Mouse (Mus musculus) macrophage (primary cell): ENCODE data around the gene Rela. TPM values are rescaled to one million over a fixed set of nuclear protein-coding genes. Genes with fewer than 3 reads are reported as not detected.

Source experiments
- H3K27ac ChIP-seq: fragments of 350-480 bp; formaldehyde crosslinking; 2 replicates; pipeline ENCODE4 v1.9.0; 2021
- H3K36me3 ChIP-seq: fragments of 350-480 bp; formaldehyde crosslinking; 2 replicates; pipeline ENCODE4 v1.9.0; 2021; ENCODE audit errors: inconsistent target
- H3K4me3 ChIP-seq: fragments of 350-480 bp; formaldehyde crosslinking; 2 replicates; pipeline ENCODE4 v1.9.0; 2021; ENCODE audit errors: inconsistent target
- H3K79me2 ChIP-seq: fragments of 350-480 bp; formaldehyde crosslinking; 2 replicates; pipeline ENCODE4 v1.9.0; 2021; ENCODE audit errors: inconsistent target
- WGBS: methylation state at CpG from one replicate; pipeline ENCODE4 v1.1.7; 2026; ENCODE audit warnings: inconsistent platforms; ENCODE audit not compliant: missing documents; 5-methylcytosine and 5-hydroxymethylcytosine counted together
- polyA plus RNA-seq: library from polyadenylated mRNA; stranded (reverse); fragments of 250-400 nt; gene quantifications from 3 replicates; pipeline ENCODE4 v1.2.4, GENCODE M21; 2018; ENCODE audit warnings: inconsistent platforms

The Rela gene
- polyA plus RNA-seq, 1 experiment from 2014 or later: 268 TPM

- Histone ChIP-seq H3K36me3 (peaks cover 5% of the 10 kb centered on the region; the same call in 1 of the 2 replicates), H3K27ac (peak overlapping the region; percentile 2; the same call in 1 of the 2 replicates), H3K79me2 (peaks cover 12% of the 10 kb centered on the region; the same call in 1 of the 2 replicates), H3K4me3 (no peak overlapping the region)
- WGBS: 47% methylated on average over 3 of the region's 3 CpGs
Measured at GRCm38 (mm10) chr19:5612762-5613411, 24.4 kb upstream of the Rela start.

DNA sequence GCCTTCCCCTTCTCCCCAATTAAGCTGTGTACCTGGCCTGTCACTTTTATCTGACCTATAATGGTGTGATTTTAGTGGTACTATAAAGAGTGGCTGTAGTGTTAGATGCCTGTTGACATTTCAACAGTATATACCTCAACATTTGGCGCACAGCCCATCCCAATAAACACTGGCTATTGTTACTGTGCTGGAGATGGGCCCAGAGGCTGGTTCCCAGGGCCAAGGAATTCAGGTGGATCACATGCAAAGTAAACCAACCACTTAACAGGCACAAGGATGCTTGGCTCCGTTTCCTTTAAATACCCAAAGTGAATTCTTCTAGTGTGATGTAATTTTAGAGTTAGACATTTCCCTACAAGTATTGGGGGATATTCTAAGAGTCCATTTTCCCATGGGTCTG is 22.3 kb upstream of the Rela start:
- Histone ChIP-seq H3K27ac (no peak overlapping the region), H3K36me3 (no peaks in the 10 kb centered on the region), H3K79me2 (no peaks in the 10 kb centered on the region), H3K4me3 (no peak overlapping the region)
- WGBS: 100% methylated on average over 2 of the region's 2 CpGs

DNA sequence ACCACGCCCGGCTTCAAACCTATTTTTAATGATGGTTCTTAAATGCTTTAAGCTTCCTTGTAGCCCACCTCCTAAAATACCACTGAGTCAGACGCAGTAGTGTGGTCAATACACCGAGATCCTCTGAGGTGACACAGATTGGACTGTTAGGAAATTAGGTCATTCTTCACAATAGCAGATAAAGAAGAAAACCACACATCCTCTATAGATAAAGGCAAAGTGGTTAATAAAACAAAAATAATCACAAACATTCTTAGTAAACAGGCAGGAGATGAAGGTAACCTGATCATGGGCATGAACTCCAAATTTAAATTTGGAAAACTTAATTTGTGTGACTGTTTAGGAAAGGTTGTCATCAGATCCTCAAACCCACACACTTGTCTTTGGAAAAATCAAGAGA is 17.3 kb upstream of the Rela start:
- Histone ChIP-seq H3K27ac (no peak overlapping the region), H3K4me3 (no peak overlapping the region), H3K36me3 (no peaks in the 10 kb centered on the region), H3K79me2 (no peaks in the 10 kb centered on the region)
- WGBS: 83% methylated on average over 4 of the region's 4 CpGs

- whole genome bisulfite sequencing: 28% methylated on average over 5 of the region's 5 CpGs
- peak overlapping the region; percentile 19; the same call in 1 of the 2 replicates for H3K27ac ChIP-seq
- no peak overlapping the region for H3K4me3 ChIP-seq
- no peaks in the 10 kb centered on the region for H3K36me3 ChIP-seq
- H3K79me2 ChIP-seq: no peaks in the 10 kb centered on the region
Measured at GRCm38 (mm10) chr19:5621884-5622283, 15.4 kb upstream of the Rela start.

DNA sequence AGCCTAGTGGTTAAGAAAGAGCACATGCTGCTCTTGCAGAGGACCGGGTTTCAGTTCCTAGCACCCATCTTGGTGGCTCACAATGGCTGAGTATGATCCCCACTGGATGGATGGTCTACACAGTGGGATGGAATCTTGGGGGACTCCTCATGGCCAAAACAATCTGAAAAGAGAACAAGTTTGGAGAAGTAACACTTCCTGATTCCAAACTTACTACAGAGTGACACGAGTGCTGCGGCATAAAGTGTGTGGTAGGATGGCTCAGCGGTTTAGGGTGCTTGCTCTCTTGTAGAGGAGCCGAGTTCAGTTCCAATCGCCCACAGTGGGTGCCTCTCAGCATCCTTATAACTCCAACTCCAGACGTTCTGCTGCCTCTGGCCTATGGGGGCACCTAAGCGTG is 12.0 kb upstream of the Rela start:
- Histone ChIP-seq H3K79me2 (no peaks in the 10 kb centered on the region), H3K4me3 (no peak overlapping the region), H3K27ac (no peak overlapping the region), H3K36me3 (no peaks in the 10 kb centered on the region)
- 49% methylated on average over 8 of the region's 8 CpGs for WGBS

- Histone ChIP-seq H3K27ac (no peak overlapping the region), H3K36me3 (no peaks in the 10 kb centered on the region), H3K79me2 (no peaks in the 10 kb centered on the region), H3K4me3 (no peak overlapping the region)
Measured at GRCm38 (mm10) chr19:5629907-5630306, 7.4 kb upstream of the Rela start.

DNA sequence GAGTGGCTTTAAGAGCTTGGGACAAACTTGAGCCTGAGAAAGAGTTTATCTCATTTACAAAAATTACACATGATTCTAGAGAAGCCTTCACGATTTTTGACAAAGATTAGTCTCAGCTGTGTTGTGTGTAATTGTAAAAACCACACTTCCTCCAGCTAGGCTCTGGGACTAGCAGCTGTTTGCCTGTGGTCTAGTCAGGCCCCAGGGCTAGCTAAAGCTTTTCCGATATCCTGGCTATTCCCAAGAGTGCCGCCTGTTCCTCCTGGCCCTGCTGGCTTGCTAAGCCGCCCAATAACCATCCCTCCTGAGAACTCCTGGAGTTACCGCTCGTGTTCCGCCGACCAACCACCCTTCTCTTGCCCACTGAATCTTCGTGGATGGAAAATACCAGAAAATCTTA is 5.2 kb upstream of the Rela start:
- Histone ChIP-seq H3K79me2 (no peaks in the 10 kb centered on the region), H3K4me3 (no peak overlapping the region), H3K36me3 (no peaks in the 10 kb centered on the region), H3K27ac (no peak overlapping the region)
- 87% methylated on average over 9 of the region's 9 CpGs for whole genome bisulfite sequencing

DNA sequence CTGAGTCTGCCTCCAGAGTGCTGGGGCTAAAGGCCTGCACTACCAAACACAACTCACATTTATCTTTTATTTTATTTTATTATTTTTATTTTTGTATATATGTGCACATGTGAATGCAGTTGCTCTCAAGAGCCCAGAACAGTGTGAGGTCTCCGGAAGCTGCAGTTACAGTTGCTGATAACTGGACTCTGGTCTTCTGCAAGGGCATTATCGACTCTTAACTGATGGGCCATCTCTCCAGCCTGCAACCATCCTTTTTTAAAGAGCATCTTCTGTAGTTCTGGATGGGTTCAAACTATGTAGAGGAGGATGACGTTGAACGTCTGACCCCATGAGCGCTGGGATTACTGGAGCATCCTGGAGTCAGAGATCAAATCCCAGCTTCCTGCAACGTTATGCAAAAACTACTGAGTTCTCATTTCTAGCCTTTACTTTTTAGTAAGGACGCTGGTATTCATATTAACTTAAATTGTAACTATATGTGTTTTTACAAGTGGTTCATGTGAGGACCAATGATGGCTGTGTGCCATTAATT is 1.2 kb upstream of the Rela start:
- WGBS: 54% methylated on average over 7 of the region's 7 CpGs
- H3K79me2 ChIP-seq: peaks cover 33% of the 10 kb centered on the region
- H3K27ac ChIP-seq: peak overlapping the region; percentile 90
- H3K36me3 ChIP-seq: peaks cover 26% of the 10 kb centered on the region
- peak overlapping the region; percentile 40; the same call in 1 of the 2 replicates for H3K4me3 ChIP-seq

- Histone ChIP-seq H3K4me3 (peak overlapping the region; percentile 40), H3K27ac (peak overlapping the region; percentile 90), H3K36me3 (peaks cover 30% of the 10 kb centered on the region), H3K79me2 (peaks cover 38% of the 10 kb centered on the region)
- WGBS: 16% methylated on average over 12 of the region's 12 CpGs
Measured at GRCm38 (mm10) chr19:5636571-5637041, 677 bp upstream of the Rela start.

- H3K4me3 ChIP-seq: peak overlapping the region; percentile 82
- peak overlapping the region; percentile 62 for H3K27ac ChIP-seq
- peaks cover 52% of the 10 kb centered on the region for H3K79me2 ChIP-seq
- WGBS: 96% methylated on average over 18 of the region's 18 CpGs
- H3K36me3 ChIP-seq: peaks cover 47% of the 10 kb centered on the region
Measured at GRCm38 (mm10) chr19:5638416-5639005, 1.2 kb downstream of the Rela start.

- H3K36me3 ChIP-seq: peaks cover 64% of the 10 kb centered on the region
- peaks cover 59% of the 10 kb centered on the region for H3K79me2 ChIP-seq
Measured at GRCm38 (mm10) chr19:5640339-5640738, 3.1 kb downstream of the Rela start.

GRCm38 (mm10) chr19:5641021-5641420 is 3.7 kb downstream of the Rela start:
- WGBS: 96% methylated on average over 17 of the region's 17 CpGs
- no peak overlapping the region for H3K27ac ChIP-seq
- peaks cover 71% of the 10 kb centered on the region for H3K36me3 ChIP-seq
- no peak overlapping the region for H3K4me3 ChIP-seq
- H3K79me2 ChIP-seq: peaks cover 61% of the 10 kb centered on the region

More at GRCm38 (mm10) chr19:5640339-5640738, 3.1 kb downstream of the Rela start:
- H3K4me3 ChIP-seq: no peak overlapping the region
- 96% methylated on average over 6 of the region's 9 CpGs for WGBS
- no peak overlapping the region for H3K27ac ChIP-seq

DNA sequence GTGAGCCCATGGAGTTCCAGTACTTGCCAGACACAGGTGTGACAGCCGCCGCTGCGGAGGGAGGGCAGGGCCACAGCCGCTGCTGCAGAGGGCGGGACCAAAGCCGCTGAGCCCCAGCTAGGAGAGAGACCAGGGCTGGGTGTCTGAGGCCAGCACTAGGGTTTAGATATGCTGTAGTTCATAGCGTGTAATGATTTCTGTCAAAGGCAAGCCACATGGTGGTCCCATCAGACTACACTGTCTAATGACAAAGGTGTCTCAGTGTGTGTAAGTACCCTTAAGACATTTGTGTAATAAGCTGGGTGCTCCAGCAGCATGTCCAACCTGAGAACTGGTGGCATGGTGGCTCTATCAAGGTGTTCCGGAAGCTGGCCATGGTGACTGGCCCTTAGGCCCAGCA is 4.4 kb downstream of the Rela start:
- no peak overlapping the region for H3K4me3 ChIP-seq
- peaks cover 61% of the 10 kb centered on the region for H3K79me2 ChIP-seq
- peaks cover 77% of the 10 kb centered on the region for H3K36me3 ChIP-seq
- H3K27ac ChIP-seq: no peak overlapping the region
- 95% methylated on average over 8 of the region's 8 CpGs for WGBS

DNA sequence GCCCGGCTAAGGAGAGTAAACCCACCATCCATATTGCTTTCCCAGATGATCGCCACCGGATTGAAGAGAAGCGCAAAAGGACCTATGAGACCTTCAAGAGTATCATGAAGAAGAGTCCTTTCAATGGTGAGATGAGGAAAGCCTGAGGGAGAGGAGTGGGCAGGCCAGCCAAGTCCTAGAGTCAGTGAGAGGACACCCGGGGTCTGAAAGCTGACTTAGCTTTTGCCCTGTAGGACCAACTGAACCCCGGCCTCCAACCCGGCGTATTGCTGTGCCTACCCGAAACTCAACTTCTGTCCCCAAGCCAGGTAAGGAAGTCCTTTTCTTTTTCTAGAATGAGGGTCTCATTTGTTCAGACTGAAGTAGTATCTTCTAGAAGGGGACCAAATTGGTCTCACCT is 8.0 kb downstream of the Rela start:
- H3K79me2 ChIP-seq: peaks cover 35% of the 10 kb centered on the region; the same call in 1 of the 2 replicates
- H3K36me3 ChIP-seq: peaks cover 70% of the 10 kb centered on the region
- WGBS: 96% methylated on average over 9 of the region's 9 CpGs
- no peak overlapping the region for H3K4me3 ChIP-seq
- H3K27ac ChIP-seq: no peak overlapping the region

GRCm38 (mm10) chr19:5646731-5647330 is 9.5 kb downstream of the Rela start:
- H3K79me2 ChIP-seq: peaks cover 20% of the 10 kb centered on the region; the same call in 1 of the 2 replicates
- WGBS: 98% methylated on average over 8 of the region's 8 CpGs
- peaks cover 66% of the 10 kb centered on the region for H3K36me3 ChIP-seq
- no peak overlapping the region for H3K4me3 ChIP-seq
- H3K27ac ChIP-seq: no peak overlapping the region
